Mouse (Mus musculus): ENCODE measurements at regions not wholly inside any gene's neighbourhood (a gene's known extent, or its start where the extent isn't known, plus 50 kb on each side); places are given as distances from the start of the nearest gene placed in this dataset.

GRCm38 (mm10) chr17:89656211-89656610, 254.0 kb downstream of the Gm10184 start:
- no peaks in the 10 kb centered on the region for H3K9me3 ChIP-seq (ENCODE audit: low read length)
- H3K4me3 ChIP-seq (ENCODE audit: low read depth, low read length), result no peak overlapping the region
- no peak overlapping the region for H3K4me2 ChIP-seq (ENCODE audit: low read depth)
- WGBS, result 89% methylated on average over 4 of the region's 4 CpGs
- H3K4me1 ChIP-seq (ENCODE audit: insufficient read depth), result no peaks in the 10 kb centered on the region
- no peaks in the 10 kb centered on the region for H3K27me3 ChIP-seq (ENCODE audit: insufficient read depth, low read length)
- H3K36me3 ChIP-seq (ENCODE audit: insufficient read depth), result no peaks in the 10 kb centered on the region
- DNase-seq (no peak), ATAC-seq (no peak)
- no peak for TF ChIP-seq CTCF (IDR thresholded peaks at IDR 0.05; ENCODE audit: low read depth)
- H3K9ac ChIP-seq, result no peak overlapping the region
- H3K27ac ChIP-seq (ENCODE audit: low read depth, low read length), result no peak overlapping the region

GRCm38 (mm10) chr17:89654089-89654813, 256.0 kb downstream of the Gm10184 start:
- Histone ChIP-seq H3K36me3 (ENCODE audit: insufficient read depth) (no peaks in the 10 kb centered on the region), H3K4me3 (ENCODE audit: low read depth, low read length) (no peak overlapping the region), H3K27me3 (ENCODE audit: insufficient read depth, low read length) (no peaks in the 10 kb centered on the region), H3K4me2 (ENCODE audit: low read depth) (no peak overlapping the region), H3K9ac (no peak overlapping the region), H3K4me1 (ENCODE audit: insufficient read depth) (no peaks in the 10 kb centered on the region), H3K27ac (ENCODE audit: low read depth, low read length) (no peak overlapping the region), H3K9me3 (ENCODE audit: low read length) (no peaks in the 10 kb centered on the region)
- ATAC-seq (peak; percentile 93), DNase-seq (peak; percentile 91)
- TF ChIP-seq CTCF (IDR thresholded peaks at IDR 0.05; ENCODE audit: low read depth), result peak; percentile 88
- WGBS, result 57% methylated on average over 5 of the region's 5 CpGs

GRCm38 (mm10) chr17:89646000-89646399, 264.2 kb downstream of the Gm10184 start:
- no peak for ATAC-seq
- H3K9ac ChIP-seq, result no peak overlapping the region
- no peak overlapping the region for H3K4me2 ChIP-seq (ENCODE audit: low read depth)
- H3K27me3 ChIP-seq (ENCODE audit: insufficient read depth, low read length), result no peaks in the 10 kb centered on the region
- no peak for DNase-seq
- WGBS, result 54% methylated on average over 1 of the region's 1 CpGs
- H3K27ac ChIP-seq (ENCODE audit: low read depth, low read length), result no peak overlapping the region
- H3K9me3 ChIP-seq (ENCODE audit: low read length), result no peaks in the 10 kb centered on the region
- no peak overlapping the region for H3K4me3 ChIP-seq (ENCODE audit: low read depth, low read length)
- no peaks in the 10 kb centered on the region for H3K4me1 ChIP-seq (ENCODE audit: insufficient read depth)
- no peaks in the 10 kb centered on the region for H3K36me3 ChIP-seq (ENCODE audit: insufficient read depth)
- no peak for TF ChIP-seq CTCF (IDR thresholded peaks at IDR 0.05; ENCODE audit: low read depth)
